Mouse (Mus musculus) CH12.LX (cell line): ENCODE data around the gene Lamc1.

Experiments
- EP300 ChIP-seq: IDR thresholded peaks from 2 replicates; pipeline ENCODE4 v1.6.1; 2011; ENCODE audit warnings: low read length, improper control_type of control experiment
- ZC3H11A ChIP-seq: IDR thresholded peaks from 2 replicates; pipeline ENCODE4 v1.6.1; 2012; ENCODE audit warnings: low read depth, mild to moderate bottlenecking, inconsistent platforms, low read length, improper control_type of control experiment

- no peak for TF ChIP-seq EP300
- TF ChIP-seq ZC3H11A: no peak
Observed at GRCm38 (mm10) chr1:153369011-153369410, 36.4 kb upstream of the Lamc1 start.
